Mouse (Mus musculus) thymus, postnatal 4 days (tissue): ENCODE results near the gene Eid2b.

Experiments
- DNase-seq: peaks from one replicate; pipeline ENCODE4 v3.0.0; 2021

The Eid2b gene

GRCm38 (mm10) chr7:28301616-28302433 is 24.3 kb downstream of the Eid2b start, which contains the start of gene Dll3:
Gene Dll3 (minus strand): TSS chr7:28302238.
- peak; percentile 79 for DNase-seq

GRCm38 (mm10) chr7:28305641-28306040 is 28.1 kb downstream of the Eid2b start:
- no peak for DNase-seq

GRCm38 (mm10) chr7:28306216-28306615 is 28.7 kb downstream of the Eid2b start:
- no peak for DNase-seq

- no peak for DNase-seq
These were observed 32.2 kb downstream of the Eid2b start for GRCm38 (mm10) chr7:28309737-28310136.

GRCm38 (mm10) chr7:28311151-28311925 is 33.8 kb downstream of the Eid2b start:
- no peak for DNase-seq

DNA sequence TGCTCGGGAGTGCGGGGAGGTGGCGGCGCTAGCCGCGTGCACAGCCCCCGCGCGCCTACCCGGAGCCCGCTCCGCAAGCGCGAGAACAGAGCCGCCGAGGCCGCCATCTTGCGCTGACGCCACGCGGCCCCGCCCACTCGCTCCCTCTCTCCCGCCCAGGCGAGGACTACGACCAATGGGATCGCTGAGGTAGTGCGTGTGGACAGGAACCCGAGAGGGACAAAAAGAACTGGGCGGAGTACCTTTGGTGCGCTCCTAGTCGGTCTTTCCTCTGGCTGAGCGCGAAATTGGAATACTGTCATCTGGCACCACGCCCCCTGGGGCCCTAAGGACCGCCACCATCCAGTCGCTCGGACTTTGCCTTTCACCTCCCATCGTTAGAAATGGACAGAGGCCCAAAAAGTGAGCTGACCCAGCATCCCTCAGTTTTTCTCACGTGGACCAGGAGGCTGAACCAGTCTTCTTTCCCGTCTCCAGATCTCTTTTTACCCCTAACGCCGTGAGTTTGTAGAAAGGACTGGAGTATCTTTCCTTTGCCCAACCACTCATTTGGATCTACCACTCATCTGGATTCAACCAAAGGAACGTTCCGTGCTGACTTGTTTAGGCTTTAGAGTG is 34.5 kb downstream of the Eid2b start, which contains the start of gene Timm50:
Timm50 (minus strand) TSS at position 147 of the 618 bp plus-strand sequence.
- peak; percentile 99 for DNase-seq

- DNase-seq = no peak
These were observed 40.5 kb downstream of the Eid2b start for GRCm38 (mm10) chr7:28318036-28318435.

GRCm38 (mm10) chr7:28318714-28319113 is 41.2 kb downstream of the Eid2b start:
- no peak for DNase-seq

GRCm38 (mm10) chr7:28321974-28322720 is 44.6 kb downstream of the Eid2b start:
- DNase-seq = no peak

- no peak for DNase-seq
These were observed 47.8 kb downstream of the Eid2b start for GRCm38 (mm10) chr7:28325293-28325692.

DNA sequence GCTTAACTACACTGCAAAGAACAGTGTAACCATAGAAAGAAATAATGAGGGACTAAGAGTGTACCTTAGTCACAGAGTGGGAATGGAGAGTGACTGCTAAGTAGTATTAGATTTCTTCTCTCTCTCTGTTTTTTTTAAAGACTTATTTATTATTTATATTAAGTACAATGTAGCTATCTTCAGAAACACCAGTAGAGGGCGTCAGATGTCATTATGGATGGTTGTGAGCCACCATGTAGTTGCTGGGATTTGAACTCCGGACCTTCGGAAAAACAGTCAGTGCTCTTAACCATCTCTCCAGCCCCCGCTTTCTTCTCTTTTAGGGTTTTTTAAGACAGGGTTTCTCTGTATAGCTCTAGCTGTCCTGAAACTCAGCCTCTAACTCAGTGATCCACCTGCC is 48.9 kb downstream of the Eid2b start:
- no peak for DNase-seq

DNA sequence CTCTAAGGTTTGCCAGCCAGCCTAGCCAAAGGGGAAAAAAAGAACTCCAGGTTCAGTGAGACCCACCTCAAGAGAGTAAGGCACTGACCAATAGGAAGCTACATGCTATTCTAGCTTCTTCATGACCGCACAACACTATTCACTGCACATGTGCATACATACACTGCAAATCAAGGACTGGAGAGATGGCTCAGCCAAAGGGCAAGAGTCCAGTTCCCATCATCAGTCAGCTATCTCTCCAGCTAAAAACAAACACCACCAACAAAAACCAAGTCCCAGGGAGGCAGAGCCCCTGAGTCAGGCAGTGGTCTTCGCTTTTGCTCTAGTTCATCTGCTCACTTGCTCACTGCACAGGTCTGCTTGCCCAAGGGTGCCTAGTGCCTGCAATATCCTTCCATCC is 50.7 kb downstream of the Eid2b start:
- no peak for DNase-seq
